Mouse (Mus musculus) 3134 (cell line): ENCODE results near the gene Fibp.

Experiments used
- DNase-seq: peaks from one replicate; pipeline ENCODE4 v3.0.0-alpha.2; 2011; ENCODE audit warnings: low spot score; ENCODE audit not compliant: insufficient read length; ENCODE audit errors: extremely low read depth

Fibp gene

GRCm38 (mm10) chr19:5463212-5463611 is 2.8 kb downstream of the Fibp start:
- DNase-seq, result no peak

- no peak for DNase-seq
These were observed 3.6 kb downstream of the Fibp start for GRCm38 (mm10) chr19:5463791-5464562.

DNA sequence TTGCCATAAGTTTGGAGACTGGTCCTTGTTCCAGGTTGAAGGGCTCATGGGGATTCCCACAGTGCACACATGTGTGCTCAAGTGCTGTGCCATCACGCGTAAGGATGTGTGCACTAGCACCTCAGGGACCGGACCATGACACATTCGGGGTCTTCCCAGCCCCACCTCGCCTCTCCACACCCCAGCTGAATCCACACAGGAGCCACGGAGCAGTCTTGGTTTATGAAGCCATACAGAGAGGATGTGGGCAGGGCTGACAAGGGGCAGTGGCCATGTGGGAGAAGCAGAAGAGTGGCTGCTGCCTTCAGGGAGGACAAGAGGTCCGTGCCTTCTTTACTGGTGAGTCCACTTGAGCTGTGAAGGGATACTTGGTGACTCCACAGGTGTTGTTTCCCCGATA is 4.6 kb downstream of the Fibp start:
- DNase-seq, result no peak

GRCm38 (mm10) chr19:5466916-5467500 is 6.6 kb downstream of the Fibp start:
- DNase-seq, result no peak

- no peak for DNase-seq
These were observed 8.0 kb downstream of the Fibp start, which contains the start of gene Ctsw for GRCm38 (mm10) chr19:5468374-5468773. Ctsw (minus strand) TSS chr19:5468507.

GRCm38 (mm10) chr19:5471846-5472245 is 11.4 kb downstream of the Fibp start:
- DNase-seq, result no peak

DNA sequence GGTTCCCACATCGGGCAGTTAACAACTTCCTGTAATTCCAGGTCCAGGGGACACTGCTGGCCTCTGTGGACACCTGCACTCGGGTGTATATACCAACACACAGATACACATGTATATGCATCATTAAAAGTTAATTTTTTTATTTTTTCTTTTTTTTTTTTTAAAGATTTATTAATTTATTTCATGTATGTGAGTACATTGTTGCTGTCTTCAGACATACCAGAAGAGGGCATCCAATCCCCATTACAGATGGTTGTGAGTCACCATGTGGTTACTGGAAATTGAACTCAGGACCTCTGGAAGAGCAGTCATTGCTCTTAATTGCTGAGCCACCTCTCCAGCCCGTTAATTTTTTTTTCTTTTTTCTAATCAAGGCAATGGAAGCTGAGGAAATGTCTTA is 12.4 kb downstream of the Fibp start:
- no peak for DNase-seq

DNA sequence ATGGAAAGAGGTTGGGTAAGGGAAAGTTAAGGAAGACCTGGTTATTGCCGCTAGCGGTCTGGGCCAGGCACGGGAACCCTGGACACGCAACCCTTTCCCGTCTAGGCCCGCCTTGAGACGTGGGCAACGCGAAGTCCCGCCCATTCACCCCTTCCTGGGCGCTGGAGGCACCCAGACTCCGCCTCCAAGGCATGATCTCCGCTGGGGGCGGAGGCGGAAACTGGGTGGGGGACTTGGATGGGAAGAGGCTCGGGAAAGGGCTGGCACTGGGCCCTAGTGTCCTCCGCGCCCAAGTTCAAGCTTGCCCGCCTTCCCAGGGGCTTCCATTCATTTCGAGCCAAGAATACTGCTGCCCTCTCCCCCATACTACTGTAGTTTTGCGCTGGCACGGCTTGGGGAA is 13.3 kb downstream of the Fibp start, which contains the start of gene Efemp2:
Efemp2 (plus strand) TSS at position 235 of the 400 bp plus-strand sequence.
- peak; percentile 93 for DNase-seq

DNA sequence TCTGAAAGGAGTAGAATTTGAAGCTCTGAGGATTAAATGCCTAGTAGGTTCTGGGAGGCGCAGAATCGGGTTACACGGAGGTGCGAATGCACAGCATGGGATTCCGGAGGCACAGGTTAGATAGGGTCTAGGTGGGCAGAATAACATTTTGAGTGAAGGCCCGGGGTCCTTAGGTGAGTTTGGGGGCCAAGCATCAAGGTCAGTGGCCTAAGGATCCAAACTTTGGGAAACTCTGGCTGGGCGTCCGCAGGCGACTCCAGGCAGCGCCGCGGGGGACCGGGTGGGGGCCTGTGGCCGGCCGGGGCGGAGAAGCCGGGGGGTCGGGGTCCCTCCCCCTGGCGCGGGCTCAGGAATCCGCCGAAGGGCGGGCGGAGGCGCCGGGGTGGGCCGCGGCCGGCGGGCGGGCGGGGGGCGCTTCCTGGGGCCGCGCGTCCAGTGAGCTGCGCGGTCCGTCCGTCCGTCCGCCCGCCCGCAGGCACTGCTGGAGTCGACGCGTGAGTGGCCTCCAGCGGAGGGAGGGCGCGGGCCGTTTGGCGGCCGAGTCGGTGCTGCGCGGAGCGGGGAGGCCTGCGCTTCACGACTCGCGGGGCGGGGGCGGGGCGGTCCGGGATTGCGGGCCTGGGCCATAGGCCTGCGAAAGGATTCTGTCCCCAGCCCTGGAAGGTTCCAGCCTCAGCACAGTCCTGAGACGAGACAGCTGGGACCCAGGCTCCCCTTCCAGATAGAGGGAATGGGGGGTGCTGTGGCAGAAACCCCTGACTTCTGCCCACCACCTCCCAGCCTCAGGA is 14.1 kb downstream of the Fibp start:
- DNase-seq, result peak; percentile 72

- peak; percentile 71 for DNase-seq
These were observed 14.8 kb downstream of the Fibp start for GRCm38 (mm10) chr19:5475069-5475714.

- DNase-seq, result no peak
These were observed 16.7 kb downstream of the Fibp start for GRCm38 (mm10) chr19:5477004-5477667.

DNA sequence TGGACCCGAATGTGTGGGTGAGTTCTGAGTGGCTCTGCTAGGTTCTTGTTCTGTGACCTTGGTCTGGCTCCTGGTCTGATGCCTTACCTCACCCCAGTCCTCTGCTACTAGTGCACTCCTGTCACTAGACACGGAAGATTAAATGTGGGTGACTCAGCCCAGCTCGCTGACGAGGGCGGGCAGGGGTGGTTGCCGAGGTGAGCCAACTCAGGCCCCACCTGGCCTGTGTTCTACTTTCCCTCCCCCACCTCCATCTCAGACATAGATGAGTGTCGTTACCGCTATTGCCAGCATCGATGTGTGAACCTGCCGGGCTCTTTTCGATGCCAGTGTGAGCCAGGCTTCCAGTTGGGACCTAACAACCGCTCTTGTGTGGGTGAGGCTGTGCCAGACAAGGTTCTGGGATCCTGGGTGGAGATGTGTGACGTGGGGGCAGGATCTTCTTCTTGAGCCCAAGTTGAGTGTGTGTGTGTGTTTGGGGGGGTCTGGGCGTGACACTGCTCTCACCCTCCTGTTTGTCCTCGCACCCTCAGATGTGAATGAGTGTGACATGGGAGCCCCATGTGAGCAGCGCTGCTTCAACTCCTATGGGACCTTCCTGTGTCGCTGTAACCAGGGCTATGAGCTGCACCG is 17.4 kb downstream of the Fibp start:
- DNase-seq, result no peak

DNA sequence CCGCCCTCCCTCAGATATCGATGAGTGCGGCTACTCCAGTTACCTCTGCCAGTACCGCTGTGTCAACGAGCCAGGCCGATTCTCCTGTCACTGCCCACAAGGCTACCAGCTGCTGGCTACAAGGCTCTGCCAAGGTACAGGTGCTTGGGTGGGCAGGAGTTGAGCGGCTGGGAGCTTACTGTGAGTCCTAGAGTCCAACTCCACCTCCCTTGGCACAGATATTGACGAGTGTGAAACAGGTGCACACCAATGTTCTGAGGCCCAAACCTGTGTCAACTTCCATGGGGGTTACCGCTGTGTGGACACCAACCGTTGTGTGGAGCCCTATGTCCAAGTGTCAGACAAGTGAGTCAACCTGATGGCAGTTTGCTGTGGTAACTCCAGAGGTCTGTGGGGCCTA is 19.6 kb downstream of the Fibp start:
- DNase-seq, result no peak

DNA sequence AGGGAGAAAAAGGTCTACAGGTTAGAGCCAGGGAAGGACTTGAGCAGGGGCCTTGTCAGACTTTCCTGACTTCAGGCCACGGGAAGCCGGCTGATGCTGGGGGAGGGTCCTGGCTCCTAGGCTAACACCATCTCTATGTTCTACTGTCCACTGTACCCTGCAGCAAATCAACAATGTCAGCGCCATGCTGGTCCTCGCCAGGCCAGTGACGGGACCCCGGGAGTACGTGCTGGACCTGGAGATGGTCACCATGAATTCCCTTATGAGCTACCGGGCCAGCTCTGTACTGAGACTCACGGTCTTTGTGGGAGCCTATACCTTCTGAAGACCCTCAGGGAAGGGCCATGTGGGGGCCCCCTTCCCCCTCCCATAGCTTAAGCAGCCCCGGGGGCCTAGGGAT is 21.0 kb downstream of the Fibp start:
- DNase-seq, result no peak

DNA sequence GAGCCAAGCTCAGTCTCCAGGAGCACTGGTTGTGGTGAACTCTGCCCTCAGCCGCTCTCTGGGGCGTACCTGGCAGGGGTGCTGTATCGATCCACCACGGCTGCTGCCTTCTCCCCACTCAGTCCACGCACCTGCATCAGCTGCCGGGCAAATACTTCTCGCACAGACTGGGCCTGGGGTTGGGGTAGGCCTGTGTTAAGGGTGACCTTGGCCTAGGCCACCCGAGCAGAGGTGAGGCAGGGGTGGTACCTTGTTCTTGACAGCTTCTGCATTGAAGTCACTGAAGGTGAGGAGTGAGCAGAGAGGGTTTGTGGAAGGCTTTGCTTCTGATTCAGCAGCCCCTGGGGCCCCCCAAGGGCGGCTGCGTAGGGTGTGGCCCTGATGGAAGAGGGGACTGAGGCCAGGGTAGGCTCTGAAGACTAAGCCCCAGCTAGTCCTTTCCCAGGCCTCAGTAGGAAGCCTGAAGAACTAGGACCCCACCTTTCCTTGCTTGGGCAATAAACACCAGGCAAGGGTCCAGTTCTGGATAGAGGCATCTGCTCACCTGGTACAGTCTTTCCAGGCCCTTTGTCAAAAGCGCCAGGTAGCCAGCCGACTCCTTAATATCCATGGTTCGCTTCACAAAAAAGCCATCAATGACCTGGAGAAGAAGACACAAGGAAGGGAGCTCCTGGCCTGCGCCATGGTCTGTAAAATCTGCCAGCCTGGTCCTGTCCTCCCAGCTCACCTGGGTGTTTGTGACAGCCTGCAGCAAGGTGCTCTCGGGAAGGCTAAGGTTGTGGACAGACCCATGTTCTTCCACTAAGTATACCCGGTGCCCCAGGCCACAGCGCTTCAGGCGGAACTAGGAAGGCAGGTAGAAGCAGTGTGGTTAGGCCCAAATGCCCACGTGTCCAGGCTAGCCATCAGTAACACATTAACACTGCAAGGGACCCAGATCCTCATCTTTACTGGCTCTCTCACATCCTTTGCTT is 23.3 kb downstream of the Fibp start:
- no peak for DNase-seq

DNA sequence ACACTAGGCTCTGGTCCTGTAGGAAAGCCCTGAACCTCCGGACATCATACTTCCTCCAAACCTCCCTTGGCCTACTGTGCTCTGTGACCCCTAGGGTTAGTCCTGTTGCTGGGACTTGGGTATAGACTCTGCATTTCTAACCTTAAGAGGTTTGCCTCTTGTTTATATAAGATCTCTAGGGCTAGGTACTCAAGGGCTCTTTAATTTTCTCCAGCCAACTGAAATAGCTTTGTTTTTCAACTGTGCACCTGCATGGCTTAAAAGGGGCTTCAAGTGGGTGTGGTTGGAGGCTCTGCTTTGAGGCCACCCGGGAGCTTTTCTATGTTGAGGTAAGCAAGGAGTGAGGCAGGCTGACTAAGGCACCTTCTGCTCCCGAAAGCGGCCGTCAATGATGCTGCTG is 24.1 kb downstream of the Fibp start:
- no peak for DNase-seq

DNA sequence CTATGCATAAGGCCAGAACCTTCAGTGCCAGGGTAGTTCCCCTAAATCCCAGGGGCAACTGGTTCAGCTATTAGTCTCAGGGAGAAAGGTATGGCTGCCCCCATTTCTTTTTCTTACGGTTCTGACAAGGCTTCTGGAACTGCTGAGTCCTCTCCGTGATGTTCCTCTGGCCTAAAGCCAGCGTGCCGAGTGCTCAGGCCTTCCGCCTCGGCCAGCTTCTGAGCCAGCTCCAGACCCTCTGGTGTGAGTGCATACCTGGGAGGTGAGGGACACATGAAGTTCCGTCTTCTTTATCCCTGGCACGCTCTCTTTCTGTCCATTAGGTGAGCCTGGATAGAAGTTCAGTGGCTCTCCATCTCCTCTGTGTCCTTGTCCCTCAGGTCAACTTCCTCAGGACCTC is 25.0 kb downstream of the Fibp start:
- no peak for DNase-seq

- no peak for DNase-seq
These were observed 25.4 kb downstream of the Fibp start for GRCm38 (mm10) chr19:5485821-5486220.

GRCm38 (mm10) chr19:5486286-5486685 is 25.9 kb downstream of the Fibp start:
- no peak for DNase-seq
